Mouse (Mus musculus) embryo, embryonic 10 days (tissue): ENCODE data around the gene D8Ertd738e.

Source experiments
- DNase-seq: peaks from one replicate; pipeline ENCODE4 v3.0.0-alpha.2; 2015; ENCODE audit warnings: low spot score

The D8Ertd738e gene

DNA sequence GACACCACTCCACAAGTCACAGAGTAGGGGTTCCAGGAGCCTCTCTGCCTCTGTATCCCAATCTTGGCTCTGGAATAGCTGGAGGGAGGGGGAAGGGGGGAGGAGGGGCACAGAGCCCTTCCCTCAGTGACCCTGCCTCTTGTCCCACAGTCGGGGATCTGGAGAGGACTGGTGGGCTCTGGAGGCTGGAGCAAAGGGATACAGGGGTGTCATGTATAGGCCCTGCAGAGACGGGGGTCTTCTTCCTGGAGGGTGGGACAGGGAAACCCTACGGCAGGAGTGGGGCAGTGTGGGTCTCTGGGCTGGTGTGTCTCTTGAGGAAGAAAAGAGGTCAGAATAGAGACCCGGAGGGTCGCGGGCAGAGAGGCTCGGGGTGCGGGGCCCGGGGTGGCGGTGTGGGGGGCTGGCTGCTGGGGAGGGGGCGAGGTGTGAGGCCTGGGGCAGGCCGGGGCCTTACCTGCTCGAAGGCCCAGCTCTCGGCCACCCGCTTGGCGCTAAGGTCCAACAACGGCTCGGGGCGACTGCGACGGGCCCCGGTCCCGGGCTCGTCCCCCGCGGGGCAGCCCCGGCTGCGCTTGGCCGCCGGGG is 13.0 kb downstream of the D8Ertd738e start:
- no peak for DNase-seq

DNA sequence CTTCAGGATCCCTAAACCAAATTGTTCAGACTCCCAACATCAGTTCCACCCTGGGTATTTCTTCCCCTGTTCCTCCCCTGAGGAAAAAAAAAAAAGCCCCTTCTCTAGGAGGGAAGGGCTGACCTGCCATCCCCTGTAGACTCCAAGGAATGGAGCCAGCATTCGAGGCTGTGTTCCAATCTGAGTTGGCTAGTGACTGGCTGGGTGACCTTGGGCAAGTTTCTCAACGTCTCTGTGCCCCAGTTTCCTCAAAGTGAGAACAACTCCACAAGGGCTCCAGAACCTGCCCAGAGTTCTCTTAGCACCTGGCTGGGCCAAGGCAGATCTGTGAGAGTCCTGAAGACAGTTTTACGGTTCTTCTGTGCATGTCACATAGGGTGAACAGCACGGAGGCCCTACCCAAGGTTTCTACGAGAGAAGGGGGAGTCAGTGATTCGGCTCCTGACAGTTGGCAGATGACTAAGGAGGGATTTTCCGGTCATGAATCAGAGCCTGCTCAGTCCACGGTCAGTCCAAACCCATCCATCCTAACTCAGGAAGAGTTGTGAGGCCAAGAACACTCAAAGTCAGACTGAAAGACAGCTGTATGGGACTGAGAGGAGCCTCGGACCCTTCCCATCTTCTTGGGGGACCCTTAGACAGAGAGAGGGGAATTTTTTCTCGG is 13.6 kb downstream of the D8Ertd738e start:
- DNase-seq, result no peak

DNA sequence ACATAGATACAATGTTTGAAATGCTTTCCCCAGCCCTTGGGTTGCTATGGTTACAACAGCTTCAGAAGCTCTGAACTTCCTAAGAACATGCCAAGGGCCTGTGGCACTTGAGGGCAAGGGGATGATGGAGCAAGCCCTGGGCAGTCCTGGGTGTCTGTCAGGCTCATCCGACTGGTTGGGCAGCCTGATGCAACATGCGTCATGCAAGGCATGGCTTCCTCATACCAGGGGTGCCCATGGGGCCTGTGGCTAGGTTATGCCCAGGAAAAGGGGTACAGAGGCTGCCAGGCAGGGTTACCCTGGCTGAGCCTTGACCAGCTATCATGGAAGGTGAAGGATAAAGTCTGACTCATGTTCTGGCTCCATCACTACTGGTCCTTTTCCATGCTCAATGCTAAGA is 16.5 kb downstream of the D8Ertd738e start:
- no peak for DNase-seq

GRCm38 (mm10) chr8:84230735-84231134 is 18.8 kb downstream of the D8Ertd738e start:
- DNase-seq, result peak; percentile 35

DNA sequence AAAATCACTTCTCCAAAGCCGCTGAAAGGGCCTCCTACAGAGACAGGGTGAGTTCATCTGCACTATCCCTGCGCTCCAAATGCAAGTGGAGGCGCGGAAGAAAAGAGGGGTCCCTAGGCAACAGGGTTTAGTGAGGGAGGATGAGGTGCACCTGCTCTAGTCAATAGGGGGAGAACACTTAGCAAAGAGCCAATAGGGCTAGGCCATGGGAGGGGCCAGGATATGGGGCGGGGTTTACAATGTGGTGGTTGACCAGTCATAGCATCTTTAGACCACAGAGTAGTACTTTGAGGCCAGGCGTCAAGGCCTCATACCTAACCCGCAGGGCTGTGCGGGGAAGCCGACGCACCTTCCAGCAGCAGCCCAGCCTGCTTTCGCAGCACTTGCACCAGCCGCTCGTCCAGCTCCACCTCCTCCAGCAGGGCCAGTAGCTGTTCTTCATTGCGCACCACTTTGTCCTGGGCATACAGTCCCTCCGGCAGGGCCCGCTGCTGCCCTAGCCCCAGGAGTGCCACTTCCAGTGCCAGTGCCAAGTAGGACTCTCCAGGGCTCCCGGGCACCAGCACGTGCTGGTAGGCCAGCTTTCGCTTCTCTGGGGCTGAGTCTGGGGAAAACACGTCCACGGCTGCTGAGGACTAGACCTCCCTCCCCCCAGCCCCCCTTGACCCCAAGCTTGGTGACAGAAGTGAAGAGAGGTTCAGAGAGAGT is 26.0 kb downstream of the D8Ertd738e start:
- DNase-seq, result no peak

DNA sequence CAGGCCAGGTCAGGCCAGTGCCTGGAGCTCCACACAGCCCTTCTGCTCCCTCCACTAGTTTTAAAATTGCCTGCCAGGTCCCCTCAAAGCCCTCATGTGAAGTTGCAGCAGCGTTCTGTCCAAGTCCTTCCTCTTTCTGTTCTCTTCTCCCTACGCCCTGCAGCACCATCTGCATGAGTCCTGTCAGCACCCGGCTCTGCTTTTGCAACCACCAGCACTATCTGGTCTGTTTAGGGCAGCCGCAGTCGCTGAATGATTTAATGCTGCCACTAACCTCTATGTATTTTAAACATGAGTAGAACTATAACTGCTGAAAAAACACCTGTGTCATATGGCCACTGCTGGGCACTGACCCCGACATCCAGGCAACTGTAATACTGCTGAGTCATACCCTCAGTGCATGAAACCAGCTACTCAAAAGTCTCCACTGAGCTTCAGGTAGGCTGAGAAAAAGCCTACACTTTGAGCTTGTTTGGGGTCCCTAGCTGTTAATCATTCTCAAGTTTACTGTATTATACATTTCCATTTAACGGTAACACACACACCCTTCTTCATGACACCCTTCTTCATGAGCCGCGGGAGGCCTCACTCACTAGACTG is 26.9 kb downstream of the D8Ertd738e start:
- no peak for DNase-seq

GRCm38 (mm10) chr8:84220105-84220504 is 29.4 kb downstream of the D8Ertd738e start:
- DNase-seq, result no peak

DNA sequence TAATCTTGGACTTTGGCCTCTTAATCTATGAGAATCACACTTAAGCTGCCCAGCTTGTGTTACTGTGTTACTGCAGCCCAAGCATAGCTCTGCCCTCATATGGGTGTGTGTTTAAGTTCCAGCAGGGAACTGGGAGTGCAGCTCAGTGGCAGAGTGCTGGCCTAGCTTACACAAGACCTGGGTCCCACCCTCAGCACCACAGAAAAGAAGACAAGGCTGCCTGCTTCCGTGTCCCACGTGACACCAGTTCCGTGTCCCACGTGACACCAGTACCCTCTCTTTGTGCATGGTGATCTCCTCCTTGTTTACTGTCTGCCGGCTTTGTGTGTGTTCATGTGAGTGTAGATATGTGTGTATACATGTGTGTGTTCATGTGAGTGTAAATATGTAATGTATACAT is 31.4 kb downstream of the D8Ertd738e start:
- DNase-seq, result no peak

DNA sequence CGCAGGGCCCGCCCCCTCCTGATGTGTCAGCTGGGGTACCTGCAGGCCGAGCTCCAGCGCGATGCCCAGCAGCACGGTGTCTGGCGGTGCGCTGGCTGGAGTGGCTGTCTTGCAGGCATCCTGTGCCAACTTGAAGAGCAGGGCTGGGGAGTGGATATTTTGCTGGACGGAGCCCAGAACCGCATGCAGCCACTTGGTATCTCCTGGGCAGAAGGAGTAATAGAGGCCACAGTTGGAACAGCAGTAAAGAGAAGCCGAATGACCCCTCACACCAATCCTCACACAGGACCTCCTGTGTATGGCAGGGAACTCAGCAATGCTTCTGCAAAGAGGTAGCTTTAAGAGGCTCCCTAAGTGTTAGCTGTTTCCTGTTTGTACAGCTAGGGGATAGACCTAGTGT is 32.3 kb downstream of the D8Ertd738e start:
- DNase-seq, result no peak

- no peak for DNase-seq
Measured at GRCm38 (mm10) chr8:84213277-84213676, 36.2 kb downstream of the D8Ertd738e start.

- no peak for DNase-seq
Measured at GRCm38 (mm10) chr8:84211881-84212563, 37.5 kb downstream of the D8Ertd738e start.

- DNase-seq, result no peak
Measured at GRCm38 (mm10) chr8:84211202-84211601, 38.3 kb downstream of the D8Ertd738e start.

GRCm38 (mm10) chr8:84210167-84210791 is 39.2 kb downstream of the D8Ertd738e start:
- DNase-seq, result peak; percentile 82

DNA sequence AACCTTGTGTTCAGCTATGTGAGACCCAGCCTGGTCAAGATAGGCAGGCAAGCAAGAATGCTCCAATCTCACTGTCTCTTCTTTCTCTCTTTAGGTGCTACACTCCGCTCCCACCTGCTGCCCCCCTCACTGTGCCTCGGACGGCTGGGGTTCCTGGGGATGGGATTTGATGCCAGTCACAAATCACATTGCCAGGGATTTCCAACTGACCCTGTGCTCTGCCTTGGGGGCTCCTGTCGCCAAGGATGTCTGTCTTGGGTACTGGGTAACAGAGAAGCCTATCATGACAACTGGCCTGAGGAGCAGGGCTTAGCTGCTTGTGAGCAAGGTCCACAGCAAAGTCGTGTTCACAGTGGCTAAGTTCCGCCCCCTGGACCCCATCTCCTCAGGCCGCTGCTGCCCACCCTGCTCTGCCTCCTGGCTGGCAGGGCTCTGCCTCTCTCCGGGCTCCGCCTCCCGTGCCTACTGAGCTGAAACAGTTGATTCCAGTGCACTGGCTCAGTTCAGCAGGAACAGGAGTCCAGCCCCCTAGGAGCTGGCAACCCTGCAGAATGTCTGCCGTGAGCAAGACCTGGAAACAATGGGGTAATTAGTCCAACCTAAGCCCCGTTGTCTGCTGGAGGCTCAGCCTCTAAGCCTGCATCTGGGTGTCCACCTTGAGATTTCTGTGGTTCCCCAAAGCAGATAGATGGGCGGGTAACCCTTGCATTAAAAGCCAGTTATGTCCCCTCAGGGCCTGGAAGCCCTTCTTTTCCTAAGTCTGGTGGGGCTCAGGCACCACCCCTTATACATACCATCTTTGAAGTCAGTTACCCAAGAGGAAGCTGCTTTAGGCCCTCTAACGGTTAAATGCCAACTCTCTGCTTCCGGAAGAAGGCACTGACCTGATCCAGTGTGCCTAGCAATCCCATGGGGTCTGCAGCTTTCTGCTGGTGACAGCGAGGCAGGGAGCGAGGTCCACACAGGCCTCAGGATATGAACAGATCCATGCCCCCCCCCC is 40.8 kb downstream of the D8Ertd738e start:
- DNase-seq, result no peak

GRCm38 (mm10) chr8:84207811-84208210 is 41.7 kb downstream of the D8Ertd738e start:
- no peak for DNase-seq

DNA sequence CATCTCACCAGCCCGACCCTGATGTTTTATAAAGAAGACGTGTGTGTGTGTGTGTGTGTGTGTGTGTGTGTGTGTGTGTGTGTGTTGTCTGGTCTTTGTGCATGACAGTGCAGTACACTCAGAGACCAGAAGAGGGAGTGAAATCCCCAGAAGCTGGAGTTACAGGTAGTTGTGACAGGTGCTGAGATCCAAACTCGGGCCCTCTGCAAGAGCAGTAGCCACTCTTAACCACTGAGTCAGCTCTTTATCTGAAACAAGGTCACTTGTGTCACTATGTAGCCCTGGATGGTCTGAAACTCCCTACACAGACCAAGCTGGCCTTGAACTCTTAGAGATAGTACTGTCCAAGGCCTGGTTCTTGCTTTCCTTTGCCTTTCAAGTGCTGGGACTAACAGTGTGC is 42.9 kb downstream of the D8Ertd738e start:
- DNase-seq, result no peak

GRCm38 (mm10) chr8:84205073-84205472 is 44.4 kb downstream of the D8Ertd738e start:
- DNase-seq, result no peak

- no peak for DNase-seq
Measured at GRCm38 (mm10) chr8:84203975-84204772, 45.3 kb downstream of the D8Ertd738e start.
